Mouse (Mus musculus): Measurements from ENCODE around the gene Rimklb. TPM values are rescaled to one million over a fixed set of nuclear protein-coding genes. Genes with fewer than 3 reads are reported as not detected.
"Not testable (repeated sequence)": the region's sequence is repeated elsewhere in the genome, so short reads cannot be mapped to it uniquely, and the experiment has no call there.

Rimklb gene
- polyA plus RNA-seq, 1 experiment from 2014 or later = 13.1 TPM

- Histone ChIP-seq H3K9ac (ENCODE audit: low read length) (peak overlapping the region; percentile 57), H3K4me2 (ENCODE audit: low read length) (peak overlapping the region; percentile 83), H3K36me3 (ENCODE audit: control insufficient read depth, insufficient read depth, low read length) (no peaks in the 10 kb centered on the region), H3K27ac (ENCODE audit: low read depth) (peak overlapping the region; percentile 82), H3K27me3 (replicated peaks; ENCODE audit: control insufficient read depth, insufficient read depth, low read length) (no peaks in the 10 kb centered on the region), H3K4me1 (replicated peaks; ENCODE audit: control insufficient read depth, insufficient read depth, low read length) (peaks cover 29% of the 10 kb centered on the region), H3K9me3 (ENCODE audit: control insufficient read depth, low read length) (no peaks in the 10 kb centered on the region), H3K4me3 (ENCODE audit: low read depth, low read length) (peak overlapping the region; percentile 43)
- 0% methylated on average over 16 of the region's 16 CpGs for WGBS
- ATAC-seq (replicated peaks; ENCODE audit: low FRiP score, low TSS enrichment, low read depth) = peak; percentile 91
- DNase-seq (ENCODE audit: low spot score) = peak; percentile 92
These were observed 7.0 kb downstream of the Rimklb start for GRCm38 (mm10) chr6:122491557-122491956.

- Histone ChIP-seq H3K36me3 (ENCODE audit: control insufficient read depth, insufficient read depth, low read length) (no peaks in the 10 kb centered on the region), H3K4me1 (replicated peaks; ENCODE audit: control insufficient read depth, insufficient read depth, low read length) (peaks cover 25% of the 10 kb centered on the region), H3K27ac (ENCODE audit: low read depth) (peak overlapping the region; percentile 82), H3K4me2 (ENCODE audit: low read length) (peak overlapping the region; percentile 83), H3K4me3 (ENCODE audit: low read depth, low read length) (peak overlapping the region; percentile 43), H3K9me3 (ENCODE audit: control insufficient read depth, low read length) (no peaks in the 10 kb centered on the region), H3K27me3 (replicated peaks; ENCODE audit: control insufficient read depth, insufficient read depth, low read length) (no peaks in the 10 kb centered on the region), H3K9ac (ENCODE audit: low read length) (peak overlapping the region; percentile 57)
- DNase-seq (ENCODE audit: low spot score) (no peak), ATAC-seq (replicated peaks; ENCODE audit: low FRiP score, low TSS enrichment, low read depth) (no peak)
- WGBS = 23% methylated on average over 15 of the region's 15 CpGs
These were observed 7.5 kb downstream of the Rimklb start for GRCm38 (mm10) chr6:122490929-122491512.

- peak overlapping the region; percentile 65 for H3K4me3 ChIP-seq (ENCODE audit: low read depth, low read length)
- H3K4me1 ChIP-seq (replicated peaks; ENCODE audit: control insufficient read depth, insufficient read depth, low read length) = peaks cover 6% of the 10 kb centered on the region
- no peaks in the 10 kb centered on the region for H3K9me3 ChIP-seq (ENCODE audit: control insufficient read depth, low read length)
- H3K36me3 ChIP-seq (ENCODE audit: control insufficient read depth, insufficient read depth, low read length) = no peaks in the 10 kb centered on the region
- peak overlapping the region; percentile 65 for H3K9ac ChIP-seq (ENCODE audit: low read length)
- DNase-seq (ENCODE audit: low spot score) (peak; percentile 85), ATAC-seq (replicated peaks; ENCODE audit: low FRiP score, low TSS enrichment, low read depth) (peak; percentile 87)
- H3K27ac ChIP-seq (ENCODE audit: low read depth) = peak overlapping the region; percentile 28; the same call in 1 of the 2 replicates
- H3K4me2 ChIP-seq (ENCODE audit: low read length) = peak overlapping the region; percentile 68
- WGBS = under 1% methylated on average over 43 of the region's 111 CpGs
- no peaks in the 10 kb centered on the region for H3K27me3 ChIP-seq (replicated peaks; ENCODE audit: control insufficient read depth, insufficient read depth, low read length)
These were observed 12.1 kb downstream of the Rimklb start for GRCm38 (mm10) chr6:122486297-122487117.

DNA sequence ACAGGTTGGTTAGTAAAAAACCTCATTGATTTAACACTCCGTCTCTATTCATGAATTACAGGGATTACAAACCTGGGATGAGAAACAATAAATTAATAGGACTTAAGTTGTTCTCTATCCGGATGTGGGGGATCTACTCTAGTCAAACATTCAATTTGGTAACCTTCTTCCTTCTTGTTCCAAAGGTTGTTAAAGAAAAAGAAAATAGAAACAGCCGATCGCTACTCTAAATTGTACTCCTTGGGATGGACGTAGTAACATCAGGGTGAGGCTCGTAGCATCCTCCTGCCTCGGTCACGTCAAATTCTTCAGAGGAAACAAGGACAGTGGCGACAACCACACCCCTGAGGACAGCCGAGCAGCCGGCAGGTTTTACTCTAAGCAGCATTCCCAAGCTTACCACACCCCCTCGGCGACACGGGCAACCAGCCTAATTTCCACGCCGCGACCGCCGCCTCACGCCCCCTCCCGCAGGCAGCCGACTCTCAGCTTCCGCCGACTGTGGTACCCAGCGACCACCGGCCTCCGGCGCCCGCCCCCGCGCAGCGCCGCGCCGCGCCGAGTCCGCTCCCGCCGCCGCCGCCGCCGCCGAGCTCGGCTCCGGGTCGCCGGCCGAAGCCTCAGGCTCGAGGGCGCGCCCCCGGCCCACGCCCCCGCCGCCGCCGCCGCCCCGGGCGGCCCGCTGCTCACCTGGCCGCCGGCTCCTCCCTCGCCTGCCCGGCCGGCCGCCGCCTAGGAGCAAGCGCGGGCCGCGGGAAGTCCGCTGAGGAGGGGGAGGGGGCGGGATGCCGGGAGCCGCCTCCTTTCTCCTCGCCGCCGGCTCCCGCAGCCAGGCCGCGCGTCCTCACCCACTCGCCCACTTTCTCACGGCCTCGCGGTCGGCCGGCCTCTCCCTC is 12.9 kb downstream of the Rimklb start:
- DNase-seq (ENCODE audit: low spot score) (peak; percentile 74), ATAC-seq (replicated peaks; ENCODE audit: low FRiP score, low TSS enrichment, low read depth) (peak; percentile 74)
- no peaks in the 10 kb centered on the region for H3K9me3 ChIP-seq (ENCODE audit: control insufficient read depth, low read length)
- peak overlapping the region; percentile 65 for H3K4me3 ChIP-seq (ENCODE audit: low read depth, low read length)
- no peaks in the 10 kb centered on the region for H3K4me1 ChIP-seq (replicated peaks; ENCODE audit: control insufficient read depth, insufficient read depth, low read length)
- no peaks in the 10 kb centered on the region for H3K27me3 ChIP-seq (replicated peaks; ENCODE audit: control insufficient read depth, insufficient read depth, low read length)
- no peaks in the 10 kb centered on the region for H3K36me3 ChIP-seq (ENCODE audit: control insufficient read depth, insufficient read depth, low read length)
- H3K9ac ChIP-seq (ENCODE audit: low read length) = peak overlapping the region; percentile 65
- 3% methylated on average over 50 of the region's 91 CpGs for WGBS
- peak overlapping the region; percentile 68 for H3K4me2 ChIP-seq (ENCODE audit: low read length)
- H3K27ac ChIP-seq (ENCODE audit: low read depth) = peak overlapping the region; percentile 11

DNA sequence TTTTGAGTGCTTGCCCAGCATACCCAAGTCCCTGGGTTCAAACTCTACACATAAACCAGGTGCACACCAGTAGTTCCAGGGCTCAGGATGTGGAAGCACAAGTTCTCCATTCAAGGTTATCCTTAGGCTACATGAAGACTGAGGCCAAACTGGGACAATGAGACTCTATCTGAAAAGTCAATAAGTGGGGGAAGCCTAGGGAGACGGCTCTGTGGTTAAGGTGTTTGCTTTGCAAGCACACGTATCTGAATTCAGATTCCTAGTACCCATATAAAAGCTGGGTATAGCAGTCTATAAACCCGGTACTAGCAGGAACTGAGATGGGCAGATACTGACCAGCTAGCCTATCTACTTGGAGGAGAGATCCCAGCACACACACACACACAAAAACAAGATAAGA is 20.5 kb downstream of the Rimklb start:
- no peaks in the 10 kb centered on the region for H3K36me3 ChIP-seq (ENCODE audit: control insufficient read depth, insufficient read depth, low read length)

DNA sequence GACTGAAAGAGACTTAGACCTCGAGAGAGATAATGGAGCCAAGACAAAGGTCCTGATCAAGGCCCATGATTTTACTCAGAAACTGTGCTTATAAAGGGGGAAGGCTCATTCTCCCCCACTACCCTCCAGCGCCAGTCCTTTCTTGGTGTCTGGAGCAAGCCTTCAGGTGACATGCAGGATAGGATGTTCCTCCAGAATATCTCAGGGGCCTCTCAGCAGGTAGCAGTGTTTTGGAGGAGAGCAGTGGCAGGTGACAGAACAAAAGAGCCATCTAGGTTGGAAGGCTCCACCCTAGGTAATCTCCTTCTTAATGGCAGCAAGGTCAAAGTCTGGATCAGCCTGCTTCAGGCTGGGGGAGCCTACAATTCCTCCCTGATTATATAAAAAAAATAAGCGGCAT is 27.1 kb downstream of the Rimklb start:
- H3K36me3 ChIP-seq (ENCODE audit: control insufficient read depth, insufficient read depth, low read length) = peaks cover 22% of the 10 kb centered on the region; the same call in 1 of the 2 replicates
- DNase-seq (ENCODE audit: low spot score); H3K27me3 ChIP-seq (replicated peaks; ENCODE audit: control insufficient read depth, insufficient read depth, low read length); H3K4me1 ChIP-seq (replicated peaks; ENCODE audit: control insufficient read depth, insufficient read depth, low read length); ATAC-seq (replicated peaks; ENCODE audit: low FRiP score, low TSS enrichment, low read depth); H3K9ac ChIP-seq (ENCODE audit: low read length); H3K27ac ChIP-seq (ENCODE audit: low read depth); H3K4me2 ChIP-seq (ENCODE audit: low read length); H3K9me3 ChIP-seq (ENCODE audit: control insufficient read depth, low read length); H3K4me3 ChIP-seq (ENCODE audit: low read depth, low read length): not testable (repeated sequence)
- 89% methylated on average over 3 of the region's 3 CpGs for WGBS

More for the DNA sequence above, 20.5 kb downstream of the Rimklb start:
- H3K9me3 ChIP-seq (ENCODE audit: control insufficient read depth, low read length) = no peaks in the 10 kb centered on the region
- H3K9ac ChIP-seq (ENCODE audit: low read length) = no peak overlapping the region
- no peaks in the 10 kb centered on the region for H3K27me3 ChIP-seq (replicated peaks; ENCODE audit: control insufficient read depth, insufficient read depth, low read length)
- no peak for DNase-seq (ENCODE audit: low spot score)
- H3K4me3 ChIP-seq (ENCODE audit: low read depth, low read length) = no peak overlapping the region
- H3K4me2 ChIP-seq (ENCODE audit: low read length) = no peak overlapping the region
- peaks cover 5% of the 10 kb centered on the region; the same call in 1 of the 2 replicates for H3K4me1 ChIP-seq (replicated peaks; ENCODE audit: control insufficient read depth, insufficient read depth, low read length)
- WGBS = 68% methylated on average over 3 of the region's 3 CpGs
- no peak for ATAC-seq (replicated peaks; ENCODE audit: low FRiP score, low TSS enrichment, low read depth)
- no peak overlapping the region for H3K27ac ChIP-seq (ENCODE audit: low read depth)

GRCm38 (mm10) chr6:122470240-122470639 is 28.3 kb downstream of the Rimklb start:
- Histone ChIP-seq H3K27ac (ENCODE audit: low read depth) (no peak overlapping the region), H3K9ac (ENCODE audit: low read length) (no peak overlapping the region), H3K4me3 (ENCODE audit: low read depth, low read length) (no peak overlapping the region), H3K27me3 (replicated peaks; ENCODE audit: control insufficient read depth, insufficient read depth, low read length) (no peaks in the 10 kb centered on the region), H3K4me1 (replicated peaks; ENCODE audit: control insufficient read depth, insufficient read depth, low read length) (no peaks in the 10 kb centered on the region), H3K9me3 (ENCODE audit: control insufficient read depth, low read length) (no peaks in the 10 kb centered on the region), H3K36me3 (ENCODE audit: control insufficient read depth, insufficient read depth, low read length) (peaks cover 22% of the 10 kb centered on the region; the same call in 1 of the 2 replicates), H3K4me2 (ENCODE audit: low read length) (no peak overlapping the region)
- DNase-seq (ENCODE audit: low spot score) = no peak
- 91% methylated on average over 2 of the region's 2 CpGs for WGBS
- no peak for ATAC-seq (replicated peaks; ENCODE audit: low FRiP score, low TSS enrichment, low read depth)

DNA sequence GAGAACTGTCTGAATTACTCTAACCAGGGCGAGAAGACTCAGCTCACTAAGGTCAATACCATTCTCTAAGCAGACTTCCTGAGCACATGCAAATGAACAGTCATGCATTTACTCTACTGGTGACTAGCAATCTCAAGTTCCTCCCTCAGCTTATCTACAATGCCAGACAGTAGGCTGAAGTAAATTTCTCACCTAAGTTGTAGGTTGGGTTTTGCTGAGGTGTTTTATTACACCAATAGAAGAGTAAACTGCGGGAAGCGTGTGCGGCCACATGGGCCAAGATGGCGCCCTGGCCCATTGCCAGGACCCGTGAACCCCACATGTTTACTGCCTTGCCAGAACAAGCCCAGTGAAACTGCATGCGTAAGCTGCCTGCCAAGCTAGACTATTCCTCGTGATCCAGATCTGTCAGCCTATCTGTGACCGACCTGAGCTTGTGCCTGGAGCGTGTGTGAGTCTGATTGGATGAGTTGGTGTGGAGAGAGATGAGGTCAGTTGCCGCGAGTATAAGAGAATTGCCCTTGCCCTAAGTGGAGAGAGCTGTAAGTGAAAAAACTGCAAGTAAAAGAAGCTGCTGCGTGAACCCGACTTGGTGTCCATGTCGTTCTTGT is 29.4 kb downstream of the Rimklb start:
- no peak for DNase-seq (ENCODE audit: low spot score)

More for the DNA sequence above, 29.4 kb downstream of the Rimklb start:
- H3K4me1 ChIP-seq (replicated peaks; ENCODE audit: control insufficient read depth, insufficient read depth, low read length) = no peaks in the 10 kb centered on the region
- no peaks in the 10 kb centered on the region for H3K9me3 ChIP-seq (ENCODE audit: control insufficient read depth, low read length)
- 92% methylated on average over 15 of the region's 15 CpGs for WGBS
- H3K27ac ChIP-seq (ENCODE audit: low read depth) = no peak overlapping the region
- H3K4me3 ChIP-seq (ENCODE audit: low read depth, low read length) = no peak overlapping the region
- H3K9ac ChIP-seq (ENCODE audit: low read length) = no peak overlapping the region
- no peak for ATAC-seq (replicated peaks; ENCODE audit: low FRiP score, low TSS enrichment, low read depth)
- no peaks in the 10 kb centered on the region for H3K27me3 ChIP-seq (replicated peaks; ENCODE audit: control insufficient read depth, insufficient read depth, low read length)
- peaks cover 26% of the 10 kb centered on the region; the same call in 1 of the 2 replicates for H3K36me3 ChIP-seq (ENCODE audit: control insufficient read depth, insufficient read depth, low read length)
- no peak overlapping the region for H3K4me2 ChIP-seq (ENCODE audit: low read length)

Data from intestine, embryonic 14.5 days (tissue).